In the genomic region with DNA sequence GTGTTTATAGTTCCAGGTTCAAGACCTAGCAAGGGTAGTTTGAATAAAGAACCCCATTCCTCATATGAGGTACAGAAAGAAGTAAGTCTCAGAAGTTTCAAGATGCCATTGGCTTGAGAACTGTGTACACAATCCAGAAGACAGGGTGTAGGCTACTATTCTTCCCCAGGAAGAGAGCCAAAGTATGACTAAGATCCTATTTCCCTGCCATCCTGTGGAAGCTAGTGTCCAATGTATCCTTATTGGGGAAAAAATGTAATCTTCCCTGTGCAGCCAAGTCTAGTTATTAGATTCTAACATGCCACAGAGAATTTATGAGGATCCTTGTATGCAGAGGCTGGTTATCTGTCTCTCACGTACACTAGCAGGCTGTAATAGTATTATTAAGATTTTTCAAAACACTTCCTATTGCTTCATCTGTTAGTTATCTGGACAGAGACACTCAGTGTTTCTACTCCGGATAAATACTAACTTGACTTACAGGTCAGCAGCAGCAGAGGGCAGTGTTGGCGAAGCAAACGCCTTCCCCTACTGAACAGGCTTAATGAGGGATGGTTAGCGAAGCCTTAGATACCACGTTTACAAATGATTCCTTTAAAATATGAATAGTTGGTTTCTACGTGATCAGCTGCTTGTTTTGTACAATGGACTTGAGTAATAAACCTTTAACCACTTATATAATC, we compare ENCODE assay signal across 9 mouse cellular contexts.
DNase-seq lines count a peak whose midpoint lies in the region; ATAC-seq lines count a peak whose summit lies in the region.
"Had no signal": no experiment of that assay in that cellular context is flagged by ENCODE, and none has a peak within 500 bp of the region (broad histone marks: within the 10 kb centered on the region; RNA-seq: fewer than 3 reads in every experiment).

No protein-coding gene starts in this region.

- no peak overlapping the region for H3K4me2 ChIP-seq in neural tube, embryonic 15.5 days
- H3K4me2 ChIP-seq: embryonic facial prominence, embryonic 12.5 days had no signal

- H3K27me3 ChIP-seq in embryonic facial prominence, embryonic 10.5 days (replicated peaks; ENCODE audit: low read depth, poor library complexity, severe bottlenecking), result no peaks in the 10 kb centered on the region
- H3K27me3 ChIP-seq in neural tube, embryonic 15.5 days (replicated peaks), result no peaks in the 10 kb centered on the region
- H3K27me3 ChIP-seq: embryonic facial prominence, embryonic 12.5 days had no signal

- H3K4me3 ChIP-seq in embryonic facial prominence, embryonic 10.5 days, result no peak overlapping the region
- H3K4me3 ChIP-seq in neural tube, embryonic 15.5 days (replicated peaks), result no peak overlapping the region
- H3K4me3 ChIP-seq: embryonic facial prominence, embryonic 12.5 days had no signal

- H3K4me1 ChIP-seq in embryonic facial prominence, embryonic 10.5 days, result no peaks in the 10 kb centered on the region
- H3K4me1 ChIP-seq in neural tube, embryonic 15.5 days, result peaks cover 4% of the 10 kb centered on the region; the same call in 1 of the 2 replicates
- H3K4me1 ChIP-seq: embryonic facial prominence, embryonic 12.5 days had no signal

- 14% methylated on average over 7 of the region's 7 CpGs for WGBS in embryonic facial prominence, embryonic 10.5 days
- 12% methylated on average over 7 of the region's 7 CpGs for WGBS in neural tube, embryonic 15.5 days

- H3K9ac ChIP-seq in neural tube, embryonic 15.5 days (replicated peaks), result no peak overlapping the region
- H3K9ac ChIP-seq: embryonic facial prominence, embryonic 12.5 days had no signal

- no peak overlapping the region for H3K27ac ChIP-seq in embryonic facial prominence, embryonic 10.5 days (replicated peaks)
- H3K27ac ChIP-seq in neural tube, embryonic 15.5 days (replicated peaks), result no peak overlapping the region
- H3K27ac ChIP-seq: embryonic facial prominence, embryonic 12.5 days had no signal

- peak; percentile 33 to 34 for DNase-seq in B cell, adult 2 months
- DNase-seq in adrenal gland, postnatal 14 days, result peak; percentile 74
- peak; percentile 57 for DNase-seq in embryonic facial prominence, embryonic 10.5 days (ENCODE audit: low spot score)
- DNase-seq in heart, postnatal 10 days, result peak; percentile 77 to 78
- DNase-seq in kidney, postnatal 14 days, result peak; percentile 59
- peak; percentile 39 to 62 for DNase-seq in lung, adult 18-20 months
- DNase-seq in thymus, postnatal 25 days, result peak; percentile 33

- H3K36me3 ChIP-seq in embryonic facial prominence, embryonic 10.5 days (replicated peaks), result no peaks in the 10 kb centered on the region
- H3K36me3 ChIP-seq in neural tube, embryonic 15.5 days, result no peaks in the 10 kb centered on the region
- H3K36me3 ChIP-seq: embryonic facial prominence, embryonic 12.5 days had no signal

- no peaks in the 10 kb centered on the region for H3K9me3 ChIP-seq in embryonic facial prominence, embryonic 10.5 days
- H3K9me3 ChIP-seq in neural tube, embryonic 15.5 days (replicated peaks), result no peaks in the 10 kb centered on the region
- H3K9me3 ChIP-seq: embryonic facial prominence, embryonic 12.5 days had no signal

- 0 out of 2 replicates have a peak, but pooled peaks have one; percentile 57 for ATAC-seq in neural tube, embryonic 15.5 days (ENCODE audit: low FRiP score)

- intact Hi-C loops in heart, postnatal 10 days (cut with DNase I), result loop anchor here (1.0 to 5.0 kb wide), 2 partner anchors 122 to 737 kb away; no protein-coding TSS in a partner anchor
